Comparison of ENCODE assay signal across 19 mouse cellular contexts in genomic region chr8:76381643-76382042, GRCm38 (mm10).
"Had no signal": no experiment of that assay in that cellular context is flagged by ENCODE, and none has a peak within 500 bp of the region (broad histone marks: within the 10 kb centered on the region; RNA-seq: fewer than 3 reads in every experiment).

No protein-coding gene starts in this region.

- H3K27me3 ChIP-seq: liver, embryonic 12.5 days; midbrain, embryonic 12.5 days; neural tube, embryonic 13.5 days; neural tube, embryonic 15.5 days had no signal

- H3K4me1 ChIP-seq: liver, embryonic 12.5 days; neural tube, embryonic 13.5 days; neural tube, embryonic 15.5 days had no signal

- H3K9me3 ChIP-seq: liver, embryonic 12.5 days; midbrain, embryonic 10.5 days; midbrain, embryonic 12.5 days; neural tube, embryonic 13.5 days; neural tube, embryonic 15.5 days had no signal

- H3K4me2 ChIP-seq: liver, embryonic 12.5 days; midbrain, embryonic 12.5 days; neural tube, embryonic 13.5 days; neural tube, embryonic 15.5 days had no signal

- H3K4me3 ChIP-seq: liver, embryonic 12.5 days; midbrain, embryonic 10.5 days; midbrain, embryonic 12.5 days; myocyte; neural tube, embryonic 13.5 days; neural tube, embryonic 15.5 days had no signal

- DNase-seq: lung, adult 18-20 months; lung, postnatal 10 days; midbrain, embryonic 14.5 days; retina, postnatal 1 day; right cerebral cortex, adult 18-20 months; right cerebral cortex, postnatal 25 days; right cerebral cortex, postnatal 4 days; spleen, adult 18-20 months; thymus, adult 18-20 months; thymus, postnatal 14 days; thymus, postnatal 36 days had no signal

- ATAC-seq: liver, embryonic 12.5 days; midbrain, embryonic 16.5 days had no signal

- H3K36me3 ChIP-seq: liver, embryonic 12.5 days; midbrain, embryonic 10.5 days; midbrain, embryonic 12.5 days; neural tube, embryonic 13.5 days; neural tube, embryonic 15.5 days had no signal

- H3K27ac ChIP-seq: liver, embryonic 12.5 days; liver, embryonic 14.5 days; midbrain, embryonic 10.5 days; midbrain, embryonic 12.5 days; neural tube, embryonic 13.5 days; neural tube, embryonic 15.5 days had no signal

- H3K9ac ChIP-seq: liver, embryonic 12.5 days; liver, embryonic 14.5 days; midbrain, embryonic 12.5 days; neural tube, embryonic 13.5 days; neural tube, embryonic 15.5 days had no signal
